Mouse (Mus musculus) hematopoietic stem cell, adult 5-6 weeks (primary cell): ENCODE results near the gene B3galnt1. TPM values are rescaled to one million over a fixed set of nuclear protein-coding genes. Genes with fewer than 3 reads are reported as not detected.
A peak's percentile ranks its signal among the peaks of the same experiment; 100 is the strongest.

Experiments
- ATAC-seq, 2 experiments: fragments of 125-278 bp in 1 of 2; replicated peaks in 1 of 2; 2 replicates each; pipeline ENCODE4 v1.8.0; 2016 to 2017; ENCODE audit warnings: inconsistent platforms in 2 of 2, mild to moderate bottlenecking in 2 of 2, moderate number of reproducible peaks in 2 of 2, low read depth in 1 of 2, moderate TSS enrichment in 1 of 2; ENCODE audit not compliant: low FRiP score in 2 of 2, poor library complexity in 2 of 2, severe bottlenecking in 2 of 2, insufficient read depth in 1 of 2, low TSS enrichment in 1 of 2
- total RNA-seq: library from RNA; stranded (forward); fragments of 172-1452, 232-1000 nt; gene quantifications from 2 replicates; pipeline ENCODE4 v1.2.3, GENCODE M21; 2017

The B3galnt1 gene
- total RNA-seq = 1.0 and 1.4 TPM in 2 replicates

- peak; percentile 52 to 58 for ATAC-seq
These were observed at the start of gene B3galnt1 for GRCm38 (mm10) chr3:69598261-69599165. TSS of gene B3galnt1 (minus strand) at chr3:69598960.

GRCm38 (mm10) chr3:69634521-69634920 lies 35.8 kb upstream of the B3galnt1 start:
- no peak for ATAC-seq

- no peak for ATAC-seq
These were observed 35.1 kb upstream of the B3galnt1 start for GRCm38 (mm10) chr3:69633706-69634420.

- no peak for ATAC-seq
These were observed 28.3 kb upstream of the B3galnt1 start for GRCm38 (mm10) chr3:69626963-69627590.

GRCm38 (mm10) chr3:69626213-69626962 lies 27.6 kb upstream of the B3galnt1 start:
- ATAC-seq = no peak

- no peak for ATAC-seq
These were observed 25.4 kb upstream of the B3galnt1 start for GRCm38 (mm10) chr3:69624182-69624581.

GRCm38 (mm10) chr3:69607909-69608308 lies 9.1 kb upstream of the B3galnt1 start:
- ATAC-seq = no peak

GRCm38 (mm10) chr3:69607468-69607867 lies 8.7 kb upstream of the B3galnt1 start:
- ATAC-seq = no peak

GRCm38 (mm10) chr3:69606923-69607322 lies 8.2 kb upstream of the B3galnt1 start:
- ATAC-seq = 0 out of 4 replicates have a peak, but pooled peaks of 1 of the 2 experiments have one; percentile 12

- ATAC-seq = peak; percentile 9 to 12; a peak in 1 of 4 replicates
These were observed 373 bp upstream of the B3galnt1 start for GRCm38 (mm10) chr3:69599166-69599500.

GRCm38 (mm10) chr3:69597816-69598215 lies 944 bp downstream of the B3galnt1 start:
- no peak for ATAC-seq

GRCm38 (mm10) chr3:69597211-69597610 lies 1.5 kb downstream of the B3galnt1 start:
- no peak for ATAC-seq

- ATAC-seq = no peak
These were observed 2.6 kb downstream of the B3galnt1 start for GRCm38 (mm10) chr3:69596116-69596515.

- ATAC-seq = no peak
These were observed 4.7 kb downstream of the B3galnt1 start for GRCm38 (mm10) chr3:69594071-69594470.

- no peak for ATAC-seq
These were observed 5.3 kb downstream of the B3galnt1 start for GRCm38 (mm10) chr3:69593426-69593825.

- ATAC-seq = peak in 1 of 2 experiments; percentile 32; a peak in 2 of 4 replicates
These were observed 10.5 kb downstream of the B3galnt1 start for GRCm38 (mm10) chr3:69588101-69588760.

GRCm38 (mm10) chr3:69583798-69584197 lies 15.0 kb downstream of the B3galnt1 start:
- no peak for ATAC-seq
